Mouse (Mus musculus): ENCODE results near the gene Dctd. TPM values are rescaled to one million over a fixed set of nuclear protein-coding genes. Genes with fewer than 3 reads are reported as not detected.
A peak's percentile ranks its signal among the peaks of the same experiment; 100 is the strongest.

Gene Dctd
- polyA plus RNA-seq, 2 experiments, result 34.5 to 67.7 TPM

GRCm38 (mm10) chr8:48090661-48091060, 8.2 kb upstream of the Dctd start:
- H3K9me3 ChIP-seq (ENCODE audit: control insufficient read depth, low read length), result no peaks in the 10 kb centered on the region
- H3K4me1 ChIP-seq (ENCODE audit: control insufficient read depth, insufficient read depth, low read length), result no peaks in the 10 kb centered on the region
- H3K36me3 ChIP-seq (ENCODE audit: control insufficient read depth, insufficient read depth, low read length), result no peaks in the 10 kb centered on the region
- no peak overlapping the region for H3K4me3 ChIP-seq (replicated peaks; ENCODE audit: low read length)
- 22% methylated on average over 8 of the region's 8 CpGs for WGBS
- TF ChIP-seq POLR2A (IDR thresholded peaks at IDR 0.05; ENCODE audit: borderline replicate concordance, extremely low read depth, insufficient read depth, insufficient read length), result no peak
- no peak overlapping the region for H3K4me2 ChIP-seq (replicated peaks; ENCODE audit: low read depth, low read length, severe bottlenecking)
- no peak for ATAC-seq (ENCODE audit: low FRiP score, low read depth)
- H3K9ac ChIP-seq (ENCODE audit: low read depth, low read length, severe bottlenecking), result no peak overlapping the region
- H3K27me3 ChIP-seq (ENCODE audit: control insufficient read depth, insufficient read depth, low read length), result no peaks in the 10 kb centered on the region
- H3K27ac ChIP-seq (replicated peaks; ENCODE audit: low read depth, low read length), result no peak overlapping the region
- no peak for DNase-seq (ENCODE audit: low spot score)

- 82% methylated on average over 5 of the region's 5 CpGs for WGBS
- Histone ChIP-seq H3K4me1 (ENCODE audit: control insufficient read depth, insufficient read depth, low read length) (peaks cover 9% of the 10 kb centered on the region), H3K4me3 (replicated peaks; ENCODE audit: low read length) (no peak overlapping the region), H3K9ac (ENCODE audit: low read depth, low read length, severe bottlenecking) (no peak overlapping the region), H3K4me2 (replicated peaks; ENCODE audit: low read depth, low read length, severe bottlenecking) (no peak overlapping the region), H3K27me3 (ENCODE audit: control insufficient read depth, insufficient read depth, low read length) (no peaks in the 10 kb centered on the region), H3K9me3 (ENCODE audit: control insufficient read depth, low read length) (no peaks in the 10 kb centered on the region), H3K36me3 (ENCODE audit: control insufficient read depth, insufficient read depth, low read length) (no peaks in the 10 kb centered on the region), H3K27ac (replicated peaks; ENCODE audit: low read depth, low read length) (no peak overlapping the region)
- ATAC-seq (ENCODE audit: low FRiP score, low read depth) (no peak), DNase-seq (ENCODE audit: low spot score) (no peak)
- TF ChIP-seq POLR2A (IDR thresholded peaks at IDR 0.05; ENCODE audit: borderline replicate concordance, extremely low read depth, insufficient read depth, insufficient read length), result no peak
These were observed 3.5 kb upstream of the Dctd start for GRCm38 (mm10) chr8:48095378-48095777.

- peaks cover 9% of the 10 kb centered on the region for H3K4me1 ChIP-seq (ENCODE audit: control insufficient read depth, insufficient read depth, low read length)
- H3K27me3 ChIP-seq (ENCODE audit: control insufficient read depth, insufficient read depth, low read length), result no peaks in the 10 kb centered on the region
- no peaks in the 10 kb centered on the region for H3K9me3 ChIP-seq (ENCODE audit: control insufficient read depth, low read length)
- no peak for TF ChIP-seq POLR2A (IDR thresholded peaks at IDR 0.05; ENCODE audit: borderline replicate concordance, extremely low read depth, insufficient read depth, insufficient read length)
- DNase-seq (ENCODE audit: low spot score), result peak; percentile 88
- H3K27ac ChIP-seq (replicated peaks; ENCODE audit: low read depth, low read length), result no peak overlapping the region
- H3K4me2 ChIP-seq (replicated peaks; ENCODE audit: low read depth, low read length, severe bottlenecking), result peak overlapping the region; percentile 56
- H3K36me3 ChIP-seq (ENCODE audit: control insufficient read depth, insufficient read depth, low read length), result no peaks in the 10 kb centered on the region
- WGBS, result 9% methylated on average over 21 of the region's 21 CpGs
- H3K4me3 ChIP-seq (replicated peaks; ENCODE audit: low read length), result peak overlapping the region; percentile 33
- peak overlapping the region; percentile 47 for H3K9ac ChIP-seq (ENCODE audit: low read depth, low read length, severe bottlenecking)
- ATAC-seq (ENCODE audit: low FRiP score, low read depth), result peak; percentile 85
These were observed 1.6 kb upstream of the Dctd start for GRCm38 (mm10) chr8:48097131-48097794.

GRCm38 (mm10) chr8:48098081-48098639, 732 bp upstream of the Dctd start:
- Histone ChIP-seq H3K4me1 (ENCODE audit: control insufficient read depth, insufficient read depth, low read length) (peaks cover 9% of the 10 kb centered on the region), H3K4me3 (replicated peaks; ENCODE audit: low read length) (no peak overlapping the region), H3K4me2 (replicated peaks; ENCODE audit: low read depth, low read length, severe bottlenecking) (peak overlapping the region; percentile 56), H3K36me3 (ENCODE audit: control insufficient read depth, insufficient read depth, low read length) (no peaks in the 10 kb centered on the region), H3K27ac (replicated peaks; ENCODE audit: low read depth, low read length) (no peak overlapping the region), H3K27me3 (ENCODE audit: control insufficient read depth, insufficient read depth, low read length) (no peaks in the 10 kb centered on the region), H3K9ac (ENCODE audit: low read depth, low read length, severe bottlenecking) (no peak overlapping the region; the same call in 1 of the 2 replicates), H3K9me3 (ENCODE audit: control insufficient read depth, low read length) (no peaks in the 10 kb centered on the region)
- WGBS, result 73% methylated on average over 13 of the region's 13 CpGs
- ATAC-seq (ENCODE audit: low FRiP score, low read depth) (no peak), DNase-seq (ENCODE audit: low spot score) (no peak)
- TF ChIP-seq POLR2A (IDR thresholded peaks at IDR 0.05; ENCODE audit: borderline replicate concordance, extremely low read depth, insufficient read depth, insufficient read length), result no peak

GRCm38 (mm10) chr8:48100100-48100787, 1.4 kb downstream of the Dctd start:
- no peak overlapping the region for H3K27ac ChIP-seq (replicated peaks; ENCODE audit: low read depth, low read length)

More at GRCm38 (mm10) chr8:48100100-48100787, 1.4 kb downstream of the Dctd start:
- no peak for TF ChIP-seq POLR2A (IDR thresholded peaks at IDR 0.05; ENCODE audit: borderline replicate concordance, extremely low read depth, insufficient read depth, insufficient read length)
- Histone ChIP-seq H3K4me1 (ENCODE audit: control insufficient read depth, insufficient read depth, low read length) (peaks cover 9% of the 10 kb centered on the region), H3K9ac (ENCODE audit: low read depth, low read length, severe bottlenecking) (no peak overlapping the region), H3K4me2 (replicated peaks; ENCODE audit: low read depth, low read length, severe bottlenecking) (no peak overlapping the region), H3K4me3 (replicated peaks; ENCODE audit: low read length) (no peak overlapping the region), H3K36me3 (ENCODE audit: control insufficient read depth, insufficient read depth, low read length) (no peaks in the 10 kb centered on the region), H3K27me3 (ENCODE audit: control insufficient read depth, insufficient read depth, low read length) (no peaks in the 10 kb centered on the region), H3K9me3 (ENCODE audit: control insufficient read depth, low read length) (no peaks in the 10 kb centered on the region)
- peak; percentile 29 for DNase-seq (ENCODE audit: low spot score)
- WGBS, result 51% methylated on average over 14 of the region's 14 CpGs
- ATAC-seq (ENCODE audit: low FRiP score, low read depth), result peak; percentile 47
